Mouse (Mus musculus) urinary bladder, postnatal 4 days (tissue): ENCODE measurements around the gene Hoxd10.

ENCODE experiments used
- DNase-seq, 2 experiments: peaks; one replicate each; pipeline ENCODE4 v3.0.0; 2021 to 2022; ENCODE audit warnings: low spot score in 2 of 2

Gene Hoxd10

GRCm38 (mm10) chr2:74691022-74691951 is at the start of gene Hoxd10:
Hoxd10 (plus strand) TSS chr2:74691924.
- DNase-seq = peak in 1 of 2 experiments; percentile 82

DNA sequence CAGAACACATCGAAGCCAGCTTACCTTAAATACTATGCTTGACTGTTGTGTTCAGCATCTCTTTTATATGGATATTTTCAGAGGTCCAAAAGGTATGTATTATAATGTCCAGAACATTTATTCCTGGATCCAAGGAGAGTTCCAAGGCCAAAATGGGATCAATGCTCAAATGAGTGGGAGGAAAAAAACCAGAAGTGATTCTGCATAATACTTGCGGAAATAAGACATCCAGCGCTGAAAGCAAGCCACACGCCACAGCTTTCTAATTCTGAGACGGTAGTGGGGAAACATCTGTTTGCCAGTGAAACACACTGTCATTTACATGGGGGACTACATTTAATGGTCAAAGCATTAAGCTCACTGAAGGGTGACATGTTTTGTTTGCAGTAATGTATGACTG is 49.3 kb upstream of the Hoxd10 start:
- no peak for DNase-seq

DNA sequence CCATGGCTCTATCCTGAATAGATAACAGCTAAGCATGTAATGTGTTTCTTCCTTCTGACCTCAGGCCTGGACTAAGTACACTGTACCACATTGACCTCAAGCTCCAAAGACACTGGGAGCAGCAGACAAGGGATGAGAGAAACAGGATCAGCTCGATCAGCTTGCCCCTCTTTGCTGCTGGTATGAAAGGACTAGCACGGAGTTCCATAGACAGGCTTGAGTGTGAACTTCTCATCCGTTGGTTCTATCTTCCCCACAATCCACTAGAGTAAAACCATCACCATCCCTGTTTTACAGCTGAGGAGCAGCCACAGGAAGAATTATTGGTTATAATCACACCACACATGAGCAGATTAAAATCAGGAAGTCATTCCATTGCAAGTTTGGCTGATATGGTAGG is 46.1 kb upstream of the Hoxd10 start:
- DNase-seq = no peak

- DNase-seq = no peak
These were observed 44.5 kb upstream of the Hoxd10 start for GRCm38 (mm10) chr2:74647082-74647864.

DNA sequence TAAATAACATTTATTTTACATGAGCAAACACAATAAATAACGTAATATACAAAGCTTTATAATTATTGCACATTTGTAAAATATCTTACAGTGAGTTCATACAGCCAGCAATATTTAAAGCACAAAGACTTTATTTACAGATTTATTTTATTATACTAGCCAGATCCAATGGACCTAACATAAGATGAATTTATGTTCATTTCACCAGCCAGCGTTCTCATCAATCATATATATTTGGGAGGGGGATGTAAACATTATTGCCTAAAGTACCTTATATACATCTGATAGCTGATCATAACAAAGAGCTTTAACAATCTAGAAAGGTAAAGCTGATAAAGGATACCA is 38.8 kb upstream of the Hoxd10 start:
- DNase-seq = no peak

- DNase-seq = no peak
These were observed 37.8 kb upstream of the Hoxd10 start for GRCm38 (mm10) chr2:74653781-74654535.

DNA sequence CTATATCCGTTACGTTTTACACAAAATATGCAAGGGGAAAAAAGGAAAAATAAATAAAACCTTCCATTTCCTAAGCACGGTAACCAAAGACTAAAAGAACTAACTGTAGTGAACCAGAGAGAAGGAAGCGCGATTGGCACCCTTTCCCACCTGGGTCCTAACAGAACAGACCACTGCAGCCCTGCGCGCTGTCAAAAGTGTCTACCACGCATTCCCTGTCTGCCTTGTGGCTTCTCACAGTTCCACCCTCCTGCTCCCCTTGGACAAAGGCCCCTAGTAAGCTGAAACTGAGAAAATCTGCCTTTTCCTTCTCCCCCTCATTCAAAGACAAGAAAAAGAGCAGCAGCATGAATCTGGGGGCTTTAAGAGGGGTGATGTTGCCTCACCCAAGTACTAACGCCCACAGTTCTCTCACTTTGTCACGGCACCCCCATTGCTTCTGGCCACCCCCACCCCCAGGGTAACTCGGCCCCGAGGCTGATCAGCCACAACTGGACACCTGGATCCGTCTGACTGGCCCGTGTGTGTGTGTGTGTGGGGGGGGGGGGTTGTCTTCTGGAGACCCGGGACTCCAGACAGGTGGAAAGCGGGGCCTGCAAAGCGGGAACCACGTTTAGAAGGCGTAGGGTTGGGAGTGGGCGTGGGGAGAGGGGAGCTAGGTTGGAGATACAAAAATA is 36.8 kb upstream of the Hoxd10 start:
- DNase-seq = no peak

- DNase-seq = peak; percentile 54 to 71
These were observed 36.3 kb upstream of the Hoxd10 start for GRCm38 (mm10) chr2:74655420-74655781.

DNA sequence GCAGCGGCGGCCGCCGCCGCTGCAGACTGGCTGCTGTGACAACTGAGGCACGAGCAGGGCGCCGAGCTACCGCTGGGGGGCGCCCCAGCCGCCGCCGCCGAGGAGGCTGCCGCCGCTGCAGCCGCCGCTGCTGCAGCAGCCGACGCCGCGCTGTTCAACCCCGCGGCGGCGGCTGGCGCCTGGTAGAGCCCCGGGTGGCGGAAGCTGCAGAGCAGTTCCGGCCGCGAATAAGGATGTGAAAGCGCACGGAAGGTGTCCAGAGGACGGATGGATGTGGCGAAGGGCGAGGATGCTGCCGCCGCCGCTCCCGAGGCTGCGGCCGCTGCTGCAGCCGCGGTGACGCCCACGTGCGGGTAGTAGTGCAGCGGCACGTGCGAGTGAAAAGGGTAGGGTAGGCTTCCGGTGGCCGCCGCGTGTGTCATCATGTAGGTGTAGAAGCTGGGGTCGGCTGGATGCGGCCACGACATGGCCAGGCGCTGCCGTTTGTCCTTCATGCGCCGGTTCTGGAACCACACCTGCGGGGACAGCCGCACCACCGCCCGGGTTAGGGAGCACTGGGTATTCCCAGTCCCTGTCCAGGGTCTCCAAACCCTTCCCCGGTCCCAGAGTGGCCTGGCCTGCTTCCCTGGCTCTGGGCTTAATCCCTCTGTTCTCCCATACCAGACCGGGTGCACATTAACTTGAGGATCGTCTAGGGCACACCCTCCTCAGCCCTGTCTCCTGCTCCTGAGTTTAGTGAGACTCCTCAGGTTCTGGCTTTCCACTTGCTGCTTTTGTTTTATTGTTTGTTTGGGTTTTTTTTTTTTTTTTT is 35.7 kb upstream of the Hoxd10 start:
- peak in 1 of 2 experiments; percentile 29 for DNase-seq

GRCm38 (mm10) chr2:74656632-74657021 is 35.1 kb upstream of the Hoxd10 start:
- no peak for DNase-seq

- DNase-seq = no peak
These were observed 34.3 kb upstream of the Hoxd10 start for GRCm38 (mm10) chr2:74657251-74658023.

DNA sequence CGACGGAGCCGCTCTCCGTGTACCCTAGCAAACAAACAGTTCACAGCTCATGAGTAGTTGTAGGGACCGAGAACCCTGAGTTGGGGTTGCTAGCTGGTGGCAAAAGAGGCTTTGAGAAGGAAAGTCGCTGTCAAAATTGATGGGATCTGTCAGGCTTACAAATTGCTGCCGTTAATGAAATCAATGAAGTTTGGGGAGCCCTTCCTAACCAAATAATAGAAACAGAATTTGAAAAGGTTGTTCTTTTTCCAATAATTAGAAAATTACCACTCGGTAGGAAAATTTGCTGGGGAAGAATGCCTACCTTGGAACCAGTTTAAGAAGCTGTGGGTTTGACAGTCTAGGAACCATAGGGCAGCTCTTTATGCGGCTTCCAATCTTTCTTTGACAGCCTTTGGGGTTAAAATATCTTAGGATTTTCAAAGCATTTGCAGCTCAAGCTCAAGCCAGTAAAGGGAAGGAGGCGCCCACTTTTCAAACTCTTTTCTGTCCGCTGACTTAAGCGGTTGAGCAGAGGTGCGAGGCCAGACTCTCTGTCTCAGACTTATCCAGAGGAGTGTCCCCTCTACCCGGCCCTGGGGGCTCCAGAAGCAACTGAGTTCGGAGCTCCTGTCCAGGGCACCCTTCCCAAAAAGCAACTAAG is 33.6 kb upstream of the Hoxd10 start:
- no peak for DNase-seq

DNA sequence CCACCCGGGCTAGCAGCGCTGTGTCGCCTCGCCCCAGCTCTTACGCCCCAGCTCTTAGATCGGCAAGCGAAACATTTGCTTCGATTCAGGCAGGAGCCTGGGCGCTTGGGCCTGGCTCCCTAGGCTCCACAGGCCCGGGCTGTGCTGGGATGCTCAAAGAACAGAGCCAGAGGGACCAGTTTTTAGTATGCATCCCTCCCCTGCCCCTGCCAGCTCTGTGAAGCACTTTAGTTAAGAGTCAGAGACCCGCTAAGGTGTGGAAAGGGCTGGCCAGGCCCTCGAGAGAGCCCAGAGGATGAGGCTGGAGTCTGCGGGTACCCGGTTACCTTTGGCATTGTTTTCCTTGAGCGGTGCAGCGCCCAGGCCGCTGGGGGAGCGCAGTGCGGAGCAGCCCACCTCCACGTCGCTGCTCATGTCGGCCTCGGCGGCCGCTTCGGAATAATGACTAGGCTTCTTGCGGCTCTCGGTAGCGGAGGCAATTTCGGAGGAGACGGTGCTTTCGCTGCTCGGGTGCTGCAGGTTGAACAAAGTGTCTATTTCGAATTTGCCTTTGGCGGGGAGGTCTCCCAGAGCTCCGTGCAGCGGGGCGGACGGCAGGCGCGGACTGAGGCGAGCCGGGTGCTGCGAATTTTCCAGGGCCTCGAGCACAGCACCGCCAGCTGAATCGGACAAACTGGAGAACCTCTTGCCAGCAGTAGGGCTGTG is 32.9 kb upstream of the Hoxd10 start:
- peak in 1 of 2 experiments; percentile 25 for DNase-seq

- DNase-seq = no peak
These were observed 32.2 kb upstream of the Hoxd10 start, which contains the start of gene Evx2 for GRCm38 (mm10) chr2:74659507-74660005. Evx2 (minus strand) TSS chr2:74659557.

DNA sequence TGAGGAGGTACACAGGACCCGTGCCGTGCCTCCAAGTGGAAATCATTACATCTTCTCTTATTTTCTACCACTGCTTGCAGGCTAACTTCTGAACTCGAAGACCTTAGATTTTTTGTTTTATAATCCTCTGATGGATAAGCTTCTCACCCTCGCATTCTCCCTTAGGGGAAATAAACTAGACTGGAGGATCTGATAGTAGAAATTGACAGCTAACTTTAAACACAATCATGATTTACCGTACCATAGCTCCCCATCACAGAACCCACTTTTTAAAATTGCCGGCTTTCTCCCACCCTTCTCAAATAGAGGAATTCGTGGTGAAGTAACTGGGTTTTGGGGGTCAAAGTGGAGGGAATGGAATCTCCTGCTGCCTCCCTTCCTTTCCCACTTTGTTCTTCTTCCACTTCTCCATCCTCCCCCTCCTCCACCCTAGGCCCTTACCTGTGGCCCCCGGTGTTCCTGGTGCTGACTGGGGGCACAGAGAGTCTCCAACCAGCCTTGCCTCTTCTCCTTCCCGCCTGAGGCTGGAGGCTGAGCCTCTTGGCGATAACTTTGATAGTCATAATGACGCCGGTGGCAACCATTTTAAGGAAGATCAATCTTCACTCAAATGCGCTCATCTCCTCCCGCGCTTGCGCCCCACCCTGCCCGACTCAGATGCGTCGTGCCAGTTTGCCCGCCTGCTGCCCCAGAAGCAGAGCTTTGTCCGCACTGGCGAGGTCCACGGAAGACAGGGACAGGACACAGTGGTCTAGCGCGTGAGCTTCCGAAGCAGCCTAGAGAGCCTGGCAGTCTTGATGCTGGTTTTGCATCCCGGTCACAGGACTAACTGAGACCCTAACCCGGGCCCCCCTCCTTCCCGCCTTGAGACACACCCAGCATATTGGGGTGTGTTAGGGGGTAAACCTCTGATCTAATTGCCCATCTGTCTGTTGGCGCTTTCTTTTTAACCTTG is 31.0 kb upstream of the Hoxd10 start:
- DNase-seq = no peak

- no peak for DNase-seq
These were observed 30.0 kb upstream of the Hoxd10 start for GRCm38 (mm10) chr2:74661685-74662084.

GRCm38 (mm10) chr2:74663291-74663925 is 28.3 kb upstream of the Hoxd10 start:
- no peak for DNase-seq
